Mouse (Mus musculus) cerebellum, adult 11 months (tissue): ENCODE results near the gene Dcdc2c.

Experiments used
- DNase-seq: peaks from one replicate; pipeline ENCODE4 v3.0.0; 2022

Gene Dcdc2c

GRCm38 (mm10) chr12:28552299-28552698 lies at the start of gene Dcdc2c:
Dcdc2c (minus strand) TSS chr12:28552399.
- DNase-seq, result no peak

GRCm38 (mm10) chr12:28598526-28598991 lies 46.4 kb upstream of the Dcdc2c start:
- DNase-seq, result no peak

- DNase-seq, result no peak
Measured at GRCm38 (mm10) chr12:28598110-28598509, 45.9 kb upstream of the Dcdc2c start.

- no peak for DNase-seq
Measured at GRCm38 (mm10) chr12:28597699-28598098, 45.5 kb upstream of the Dcdc2c start.

GRCm38 (mm10) chr12:28596851-28597250 lies 44.7 kb upstream of the Dcdc2c start:
- DNase-seq, result no peak

- DNase-seq, result no peak
Measured at GRCm38 (mm10) chr12:28590428-28590827, 38.2 kb upstream of the Dcdc2c start.

- peak; percentile 91 for DNase-seq
Measured at GRCm38 (mm10) chr12:28589090-28589868, 37.1 kb upstream of the Dcdc2c start.

- DNase-seq, result no peak
Measured at GRCm38 (mm10) chr12:28587949-28588348, 35.8 kb upstream of the Dcdc2c start.

GRCm38 (mm10) chr12:28584036-28584435 lies 31.8 kb upstream of the Dcdc2c start:
- no peak for DNase-seq

- no peak for DNase-seq
Measured at GRCm38 (mm10) chr12:28582423-28582822, 30.2 kb upstream of the Dcdc2c start, which contains the start of gene Allc. Allc (minus strand) TSS chr12:28582523.

GRCm38 (mm10) chr12:28579132-28579531 lies 26.9 kb upstream of the Dcdc2c start:
- no peak for DNase-seq

GRCm38 (mm10) chr12:28578147-28578546 lies 25.9 kb upstream of the Dcdc2c start:
- no peak for DNase-seq

GRCm38 (mm10) chr12:28575366-28576070 lies 23.3 kb upstream of the Dcdc2c start:
- DNase-seq, result no peak

- DNase-seq, result no peak
Measured at GRCm38 (mm10) chr12:28572241-28572640, 20.0 kb upstream of the Dcdc2c start.

- DNase-seq, result no peak
Measured at GRCm38 (mm10) chr12:28551775-28552174, 424 bp downstream of the Dcdc2c start.

- DNase-seq, result no peak
Measured at GRCm38 (mm10) chr12:28548887-28549286, 3.3 kb downstream of the Dcdc2c start.

GRCm38 (mm10) chr12:28514264-28514775 lies 37.9 kb downstream of the Dcdc2c start:
- DNase-seq, result no peak

- no peak for DNase-seq
Measured at GRCm38 (mm10) chr12:28509699-28510280, 42.4 kb downstream of the Dcdc2c start.

- no peak for DNase-seq
Measured at GRCm38 (mm10) chr12:28494289-28494688, 57.9 kb downstream of the Dcdc2c start.

- DNase-seq, result no peak
Measured at GRCm38 (mm10) chr12:28482483-28483160, 69.6 kb downstream of the Dcdc2c start.

- no peak for DNase-seq
Measured at GRCm38 (mm10) chr12:28460951-28461431, 91.2 kb downstream of the Dcdc2c start.

GRCm38 (mm10) chr12:28460523-28460922 lies 91.7 kb downstream of the Dcdc2c start:
- no peak for DNase-seq

- DNase-seq, result no peak
Measured at GRCm38 (mm10) chr12:28458786-28459185, 93.4 kb downstream of the Dcdc2c start.
